Mouse (Mus musculus) yolk sac, embryonic 10.5 days (tissue): ENCODE data around the gene Tspyl3.

Source experiments
- DNase-seq: peaks from one replicate; pipeline ENCODE4 v3.0.0-alpha.2; 2017; ENCODE audit warnings: low spot score

The Tspyl3 gene

DNA sequence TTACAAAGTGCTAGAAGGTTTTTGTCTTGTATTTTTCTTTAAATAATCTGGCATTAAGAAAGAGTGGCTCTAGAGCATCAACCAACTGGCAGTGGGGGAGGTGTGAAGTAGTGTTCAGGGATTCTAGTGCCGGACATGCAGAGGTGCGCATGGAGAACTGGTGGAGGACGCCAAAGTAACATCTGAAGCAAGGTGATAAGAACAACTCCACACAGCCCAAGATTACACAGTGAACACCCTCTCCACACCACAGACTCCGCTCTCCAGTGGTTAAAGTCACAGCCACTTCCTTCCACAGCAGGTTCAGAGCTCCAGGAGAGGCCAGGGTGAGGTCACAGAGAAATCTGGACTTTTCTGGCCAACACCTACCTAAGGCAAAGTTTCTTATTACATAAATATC is 2.7 kb upstream of the Tspyl3 start:
- DNase-seq, result no peak

- no peak for DNase-seq
Measured at GRCm38 (mm10) chr2:153225595-153225953, 333 bp upstream of the Tspyl3 start.

- no peak for DNase-seq
Measured at GRCm38 (mm10) chr2:153222566-153222965, 2.7 kb downstream of the Tspyl3 start.

DNA sequence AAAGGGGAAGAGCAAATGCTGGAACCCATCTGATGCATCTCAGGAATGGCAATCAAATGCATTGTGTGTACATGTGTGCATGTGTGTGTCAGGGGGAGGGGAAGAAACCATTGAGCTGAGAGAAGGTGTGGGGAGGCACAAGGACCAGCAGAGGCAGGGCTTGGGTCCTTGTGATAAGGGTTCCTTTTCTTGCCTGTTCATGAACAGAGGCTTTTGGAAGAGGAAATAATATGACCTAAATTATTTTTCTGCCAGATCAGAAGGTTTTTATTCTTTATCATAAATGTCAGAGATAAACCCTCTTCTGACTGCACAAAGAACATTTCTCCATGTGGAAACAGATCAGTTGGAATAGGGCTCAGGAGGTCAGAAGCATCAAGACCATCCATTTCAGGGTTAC is 3.1 kb downstream of the Tspyl3 start:
- DNase-seq, result no peak

- DNase-seq, result no peak
Measured at GRCm38 (mm10) chr2:153221620-153222019, 3.6 kb downstream of the Tspyl3 start.

DNA sequence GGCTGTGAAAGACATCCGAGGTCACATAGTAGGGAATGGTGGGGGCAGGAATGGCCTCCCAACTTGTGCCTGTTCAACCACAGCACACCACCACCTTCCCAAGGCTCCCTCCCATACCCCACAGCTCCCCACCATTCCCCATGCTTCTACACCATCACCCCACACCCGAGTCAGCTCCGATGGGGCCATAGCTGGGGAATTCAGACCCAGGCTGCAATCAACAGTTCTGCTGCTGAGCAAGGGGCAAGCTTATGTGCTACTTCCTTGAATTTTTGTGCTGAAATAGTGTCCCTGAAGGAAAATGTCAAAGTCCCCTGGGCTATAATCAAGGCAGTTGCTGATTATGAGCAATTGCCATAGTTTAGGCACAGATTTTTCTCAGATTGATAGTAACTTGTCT is 6.7 kb downstream of the Tspyl3 start:
- no peak for DNase-seq

DNA sequence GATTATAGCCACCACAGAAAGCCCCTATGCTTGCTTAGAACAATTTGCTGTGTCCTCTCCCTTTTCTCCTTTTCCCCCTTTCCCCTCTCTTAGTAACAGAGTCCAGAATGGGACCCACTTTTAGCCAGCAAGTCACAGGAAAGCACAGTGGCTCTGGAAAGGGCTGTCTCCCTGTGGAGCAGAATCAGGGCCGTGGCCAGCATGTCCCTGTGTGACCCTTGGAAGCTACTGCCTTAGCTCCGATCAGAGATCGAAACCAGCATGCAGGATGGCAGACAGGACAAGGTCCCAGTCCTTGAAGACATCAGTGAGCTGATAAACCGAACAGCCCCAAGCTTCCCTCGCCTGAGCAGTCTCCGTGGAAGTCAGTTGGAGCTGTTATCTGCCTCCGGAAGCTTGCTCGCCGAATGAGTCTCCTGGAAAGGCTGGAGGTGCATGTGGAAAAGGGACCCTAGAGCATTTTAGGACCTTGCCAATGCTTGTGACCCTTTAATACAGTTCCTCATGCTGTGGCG is 7.4 kb downstream of the Tspyl3 start:
- DNase-seq, result no peak

DNA sequence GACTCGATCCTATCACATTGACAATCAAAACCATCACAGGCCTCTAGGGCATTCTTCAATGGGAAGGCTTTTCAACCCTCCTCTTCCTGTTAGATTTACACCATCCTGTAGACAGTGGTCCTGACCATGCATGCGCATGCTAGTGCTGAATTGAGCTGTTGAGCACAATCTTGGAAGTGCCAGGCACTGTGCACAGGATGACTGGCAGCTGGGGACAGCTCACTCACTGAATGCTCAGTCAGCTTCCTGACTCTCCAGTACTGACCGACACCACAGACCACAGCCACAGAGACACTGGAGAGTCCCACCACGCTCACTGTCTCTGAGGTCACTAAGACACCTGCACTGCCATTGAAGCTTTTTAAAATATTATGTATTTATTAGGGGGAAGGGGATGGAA is 9.8 kb downstream of the Tspyl3 start:
- no peak for DNase-seq

- peak; percentile 37 for DNase-seq
Measured at GRCm38 (mm10) chr2:153214771-153215259, 10.4 kb downstream of the Tspyl3 start.

DNA sequence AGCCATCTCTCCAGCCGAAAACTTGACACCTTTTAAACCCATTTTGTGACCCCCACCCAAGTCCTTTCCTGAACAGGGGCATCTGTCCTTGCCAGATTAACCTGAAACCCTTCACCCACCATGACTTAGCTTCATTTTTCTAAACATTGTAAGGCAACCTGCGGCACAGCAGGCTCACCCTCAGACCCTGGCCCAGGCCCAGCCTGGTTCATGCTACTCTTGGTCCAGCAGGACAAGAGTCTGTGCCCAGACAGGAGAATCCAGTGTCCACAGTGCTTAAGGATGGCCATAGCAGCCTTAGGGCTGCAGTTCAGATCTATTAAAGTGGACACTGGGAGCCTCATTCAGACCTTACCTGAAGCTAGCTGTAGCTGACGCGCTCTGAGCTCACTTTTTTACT is 11.9 kb downstream of the Tspyl3 start:
- no peak for DNase-seq

- no peak for DNase-seq
Measured at GRCm38 (mm10) chr2:153211451-153211850, 13.8 kb downstream of the Tspyl3 start.

DNA sequence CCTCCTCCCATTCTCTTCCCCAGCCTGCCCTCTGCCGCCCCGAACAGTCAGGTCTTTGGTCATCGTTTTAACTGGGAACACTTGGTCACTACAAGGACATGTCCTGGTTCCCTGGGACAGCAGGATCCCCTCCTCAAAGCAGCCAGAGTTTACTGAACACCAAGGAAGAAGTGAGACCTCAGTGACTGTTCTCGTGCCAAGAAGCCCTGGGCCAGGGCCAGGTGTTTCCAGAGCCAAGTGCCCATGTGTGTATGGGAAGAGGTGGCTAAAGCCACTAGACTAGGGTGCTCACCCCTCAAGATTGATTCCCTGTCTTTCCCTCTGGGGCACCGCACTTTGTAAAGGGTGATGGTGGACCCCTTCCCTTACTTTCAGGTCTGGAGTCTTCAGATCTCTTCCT is 16.0 kb downstream of the Tspyl3 start:
- DNase-seq, result no peak

- no peak for DNase-seq
Measured at GRCm38 (mm10) chr2:153208149-153208548, 17.1 kb downstream of the Tspyl3 start.

GRCm38 (mm10) chr2:153202766-153203165 is 22.5 kb downstream of the Tspyl3 start:
- no peak for DNase-seq

DNA sequence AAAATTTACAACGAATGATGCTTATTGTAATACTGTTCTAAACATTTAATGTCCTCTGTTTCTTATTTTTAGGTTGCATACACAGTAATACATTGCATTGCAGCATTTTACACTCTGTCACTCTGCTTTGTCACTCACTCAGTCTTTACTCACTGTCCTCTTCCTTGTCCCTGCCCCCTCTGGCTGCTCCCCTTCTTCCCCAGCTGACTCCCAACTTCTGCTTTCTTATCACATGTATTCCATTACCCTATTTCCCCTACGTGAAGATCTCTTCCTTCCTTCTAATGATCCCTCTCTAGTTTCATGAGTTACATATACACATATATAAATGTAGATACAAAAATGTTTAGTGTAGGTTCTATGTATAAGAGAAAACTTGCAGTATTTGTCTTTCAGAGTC is 26.1 kb downstream of the Tspyl3 start:
- DNase-seq, result no peak

DNA sequence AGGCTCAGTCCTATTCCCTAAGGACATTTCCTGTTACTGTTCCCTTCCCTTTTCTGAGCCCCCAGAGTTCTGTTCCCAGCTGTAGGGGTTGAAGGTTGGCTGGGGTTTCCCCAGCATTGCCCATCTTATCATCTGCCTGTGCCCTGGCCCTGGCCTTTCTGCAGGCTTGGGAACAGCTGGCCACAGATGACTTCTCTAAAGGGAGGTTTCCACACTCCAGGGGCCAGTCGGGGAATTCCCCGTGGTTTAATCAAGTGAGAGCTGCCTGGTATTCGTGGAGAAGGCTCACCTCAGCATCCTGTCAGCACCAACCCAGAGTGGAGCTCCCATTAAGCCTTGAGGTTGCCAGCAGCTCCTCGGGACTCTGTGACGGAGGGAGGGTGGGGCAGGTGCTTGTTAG is 26.8 kb downstream of the Tspyl3 start:
- DNase-seq, result no peak

GRCm38 (mm10) chr2:153194255-153194654 is 31.0 kb downstream of the Tspyl3 start:
- no peak for DNase-seq

GRCm38 (mm10) chr2:153191242-153191641 is 34.0 kb downstream of the Tspyl3 start:
- DNase-seq, result no peak

GRCm38 (mm10) chr2:153187848-153188247 is 37.4 kb downstream of the Tspyl3 start:
- no peak for DNase-seq

GRCm38 (mm10) chr2:153186176-153186591 is 39.1 kb downstream of the Tspyl3 start:
- no peak for DNase-seq

DNA sequence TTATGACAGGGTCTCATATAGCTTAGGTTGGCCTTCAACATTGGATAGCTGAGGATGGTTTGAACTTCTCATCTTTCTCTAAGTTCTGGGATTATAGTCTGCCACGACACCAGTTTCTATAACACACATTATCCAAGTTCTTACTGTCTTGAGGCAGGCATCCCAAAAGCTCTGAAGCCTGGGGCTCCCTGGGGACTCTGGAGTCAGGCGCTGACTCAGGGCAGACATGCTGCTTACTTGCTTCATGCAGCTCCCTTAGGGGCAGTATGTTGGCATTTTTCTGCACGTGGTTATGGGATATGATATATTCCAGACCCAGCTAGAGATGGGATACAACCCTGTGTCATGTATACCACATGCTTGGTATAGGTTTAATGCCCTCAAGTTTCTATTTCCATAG is 45.3 kb downstream of the Tspyl3 start:
- no peak for DNase-seq

- DNase-seq, result no peak
Measured at GRCm38 (mm10) chr2:153179126-153179860, 45.9 kb downstream of the Tspyl3 start.

- peak; percentile 26 for DNase-seq
Measured at GRCm38 (mm10) chr2:153177188-153177587, 48.1 kb downstream of the Tspyl3 start.

DNA sequence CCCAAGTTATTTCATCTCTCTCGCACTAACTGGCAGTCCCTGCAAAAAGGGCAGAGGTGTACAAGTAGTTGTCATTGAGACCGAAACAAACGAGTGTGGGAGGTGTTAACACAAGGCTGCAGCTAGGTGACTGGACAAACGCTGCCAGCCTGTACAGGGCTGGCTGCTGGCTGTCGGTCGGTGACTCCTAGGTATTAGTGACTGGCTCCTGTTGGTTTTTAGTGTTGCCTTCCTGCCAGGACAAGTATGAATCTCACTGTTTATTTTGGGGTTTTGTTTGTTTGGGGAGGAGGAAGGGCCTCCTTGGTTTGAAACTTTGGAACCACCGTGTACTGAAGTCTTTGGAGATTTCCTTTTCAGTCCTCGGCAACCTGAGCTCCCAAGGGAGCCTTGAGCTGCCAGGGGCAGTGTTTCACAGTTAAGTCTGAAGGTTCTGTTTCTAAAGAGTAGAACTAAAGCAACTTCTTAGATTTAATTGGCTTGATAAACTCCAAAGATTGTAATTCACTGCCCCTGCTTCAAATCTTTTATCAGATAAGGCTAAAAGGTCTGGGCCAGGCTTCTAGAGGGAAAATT is 49.2 kb downstream of the Tspyl3 start:
- DNase-seq, result no peak
